Comparison of ENCODE assay signal across 8 mouse cellular contexts in genomic region chr3:90065553-90065952, GRCm38 (mm10). TPM values are rescaled to one million over a fixed set of nuclear protein-coding genes. Genes with fewer than 3 reads are reported as not detected.
A peak's percentile ranks its signal among the peaks of the same experiment; 100 is the strongest.
DNase-seq lines count a peak whose midpoint lies in the region; ATAC-seq and TF ChIP-seq lines count a peak whose summit lies in the region.

No protein-coding gene starts in this region.

- peak; percentile 67 for DNase-seq in adrenal gland, postnatal 10 days
- DNase-seq in adrenal gland, postnatal 4 days (ENCODE audit: low spot score in 2 of 2), result no peak
- peak; percentile 42 to 60 for DNase-seq in kidney, adult 8-10 months
- DNase-seq in G1E (ENCODE audit: low spot score), result no peak
- peak; percentile 56 for DNase-seq in embryo, embryonic 11 days
- DNase-seq in limb, embryonic 10.5 days (ENCODE audit: low spot score), result peak; percentile 64
- peak in 1 of 2 experiments; percentile 53 for DNase-seq in spleen, adult 2 months (ENCODE audit: low read depth in 1 of 2, low spot score in 2 of 2)

- H3K27ac ChIP-seq in kidney, embryonic 14.5 days (ENCODE audit: low read depth, low read length), result no peak overlapping the region
- no peak overlapping the region for H3K27ac ChIP-seq in limb, embryonic 10.5 days
- no peak overlapping the region for H3K27ac ChIP-seq in spleen, adult 2 months (ENCODE audit: insufficient read depth, low read length)

- H3K4me2 ChIP-seq in kidney, embryonic 14.5 days (replicated peaks; ENCODE audit: low read depth, low read length), result no peak overlapping the region

- TF ChIP-seq CTCF in G1E (IDR thresholded peaks at IDR 0.05; ENCODE audit: low read depth, low read length), result peak; percentile 94
- peak; percentile 50; the same call in 1 of the 2 replicates for TF ChIP-seq CTCF in spleen, adult 2 months (IDR thresholded peaks at IDR 0.05; ENCODE audit: extremely low read depth, insufficient read depth, insufficient read length, insufficient replicate concordance)

- no peaks in the 10 kb centered on the region for H3K9me3 ChIP-seq in kidney, embryonic 14.5 days (ENCODE audit: control insufficient read depth, low read length)
- no peaks in the 10 kb centered on the region for H3K9me3 ChIP-seq in G1E (replicated peaks)
- no peaks in the 10 kb centered on the region for H3K9me3 ChIP-seq in limb, embryonic 10.5 days (replicated peaks)

- peaks cover 21% of the 10 kb centered on the region; the same call in 1 of the 2 replicates for H3K36me3 ChIP-seq in kidney, embryonic 14.5 days (ENCODE audit: control insufficient read depth, insufficient read depth, low read length)
- peaks cover 60% of the 10 kb centered on the region for H3K36me3 ChIP-seq in G1E (replicated peaks)
- peaks cover 64% of the 10 kb centered on the region for H3K36me3 ChIP-seq in limb, embryonic 10.5 days
- H3K36me3 ChIP-seq in spleen, adult 2 months (ENCODE audit: control insufficient read depth, insufficient read depth, low read length), result peaks cover 15% of the 10 kb centered on the region

- no peak overlapping the region for H3K9ac ChIP-seq in kidney, embryonic 14.5 days (ENCODE audit: low read depth, low read length)

- no peaks in the 10 kb centered on the region for H3K4me1 ChIP-seq in kidney, embryonic 14.5 days (ENCODE audit: control insufficient read depth, insufficient read depth, low read length)
- H3K4me1 ChIP-seq in G1E (ENCODE audit: insufficient read depth, low read depth, low read length), result peaks cover 7% of the 10 kb centered on the region; the same call in 1 of the 2 replicates
- no peaks in the 10 kb centered on the region for H3K4me1 ChIP-seq in limb, embryonic 10.5 days
- no peaks in the 10 kb centered on the region for H3K4me1 ChIP-seq in spleen, adult 2 months (ENCODE audit: control insufficient read depth, insufficient read depth, insufficient read length)

- no peak for TF ChIP-seq POLR2A in spleen, adult 2 months (IDR thresholded peaks at IDR 0.05; ENCODE audit: low read depth, low read length)

- no peaks in the 10 kb centered on the region for H3K27me3 ChIP-seq in kidney, embryonic 14.5 days (ENCODE audit: control insufficient read depth, insufficient read depth, low read length)
- no peaks in the 10 kb centered on the region for H3K27me3 ChIP-seq in G1E (ENCODE audit: insufficient read depth, low read length)
- H3K27me3 ChIP-seq in limb, embryonic 10.5 days (ENCODE audit: low read depth, poor library complexity, severe bottlenecking), result no peaks in the 10 kb centered on the region
- no peaks in the 10 kb centered on the region for H3K27me3 ChIP-seq in spleen, adult 2 months (ENCODE audit: control insufficient read depth, insufficient read depth, low read length)

- no peak overlapping the region for H3K4me3 ChIP-seq in kidney, embryonic 14.5 days (ENCODE audit: low read length)
- H3K4me3 ChIP-seq in G1E (ENCODE audit: low read depth, low read length), result no peak overlapping the region
- no peak overlapping the region for H3K4me3 ChIP-seq in limb, embryonic 10.5 days
- H3K4me3 ChIP-seq in spleen, adult 2 months (ENCODE audit: extremely low read depth, insufficient read depth, insufficient read length), result no peak overlapping the region

- WGBS in kidney, embryonic 14.5 days, result 30% methylated on average over 3 of the region's 3 CpGs
- WGBS in limb, embryonic 10.5 days, result 62% methylated on average over 3 of the region's 3 CpGs
- WGBS in spleen, adult 2 months, result 51% methylated on average over 3 of the region's 3 CpGs

- no peak for ATAC-seq in kidney, embryonic 14.5 days (ENCODE audit: low FRiP score, low TSS enrichment)
- no peak for ATAC-seq in G1E (ENCODE audit: extremely low read depth, insufficient number of reproducible peaks, low FRiP score, poor library complexity, severe bottlenecking)

RNA-seq across cellular contexts. Expression of gene Tpm3, which starts 6.9 kb away (rescaled TPM):
- total RNA-seq in adrenal gland, postnatal 10 days (2021), result 100 to 1,000 TPM; 165 to 251 TPM
- total RNA-seq in adrenal gland, postnatal 4 days (2021), result 100 to 1,000 TPM; 234 to 246 TPM
- polyA plus RNA-seq in kidney, embryonic 14.5 days (2014; fragmentation: Nextera tagmentation; extraction: Ambion mirVana), result 515 and 579 TPM in 2 replicates
- total RNA-seq in G1E (2014; fragmentation: Nextera tagmentation) (161 and 215 TPM in 2 replicates), G1E (2017) (342 and 425 TPM in 2 replicates)
- polyA plus RNA-seq in G1E (2012), result 280 and 287 TPM in 2 replicates
- 634 and 641 TPM in 2 replicates for polyA plus RNA-seq in limb, embryonic 10.5 days (2016; fragmentation: Nextera tagmentation; extraction: Ambion mirVana)
- polyA plus RNA-seq in spleen, adult 2 months (2012; rRNA removed), result 127 and 141 TPM in 2 replicates

RNA-seq across cellular contexts. Expression of gene Ubap2l, which starts 13.1 kb away (rescaled TPM):
- total RNA-seq in adrenal gland, postnatal 10 days (2021), result 100 to 1,000 TPM; 152 to 166 TPM
- total RNA-seq in adrenal gland, postnatal 4 days (2021), result 100 to 1,000 TPM; 217 to 233 TPM
- 201 and 264 TPM in 2 replicates for polyA plus RNA-seq in kidney, embryonic 14.5 days (2014; fragmentation: Nextera tagmentation; extraction: Ambion mirVana)
- total RNA-seq in G1E (2014; fragmentation: Nextera tagmentation) (353 and 407 TPM in 2 replicates), G1E (2017) (150 and 193 TPM in 2 replicates)
- polyA plus RNA-seq in G1E (2012), result 145 and 160 TPM in 2 replicates
- 234 and 244 TPM in 2 replicates for polyA plus RNA-seq in limb, embryonic 10.5 days (2016; fragmentation: Nextera tagmentation; extraction: Ambion mirVana)
- 81.5 and 85.5 TPM in 2 replicates for polyA plus RNA-seq in spleen, adult 2 months (2012; rRNA removed)

RNA-seq across cellular contexts. Expression of gene 4933434E20Rik, which starts 14.1 kb away (rescaled TPM):
- total RNA-seq in adrenal gland, postnatal 10 days (2021), result 10 to 100 TPM; 64.6 to 66.5 TPM
- total RNA-seq in adrenal gland, postnatal 4 days (2021), result 10 to 100 TPM; 81.3 to 83.7 TPM
- polyA plus RNA-seq in kidney, embryonic 14.5 days (2014; fragmentation: Nextera tagmentation; extraction: Ambion mirVana), result 173 and 196 TPM in 2 replicates
- total RNA-seq in G1E (2014; fragmentation: Nextera tagmentation) (77.6 and 84.3 TPM in 2 replicates), G1E (2017) (83.1 and 96.2 TPM in 2 replicates)
- 6.8 and 22.4 TPM in 2 replicates for polyA plus RNA-seq in G1E (2012)
- 171 and 183 TPM in 2 replicates for polyA plus RNA-seq in limb, embryonic 10.5 days (2016; fragmentation: Nextera tagmentation; extraction: Ambion mirVana)
- polyA plus RNA-seq in spleen, adult 2 months (2012; rRNA removed), result 24.0 and 24.5 TPM in 2 replicates

RNA-seq across cellular contexts. Expression of gene Nup210l, which starts 38.4 kb away (rescaled TPM):
- under 1 TPM; 0.24 to 0.42 TPM for total RNA-seq in adrenal gland, postnatal 10 days (2021)
- total RNA-seq in adrenal gland, postnatal 4 days (2021), result under 1 TPM; 0.45 to 0.48 TPM
- polyA plus RNA-seq in kidney, embryonic 14.5 days (2014; fragmentation: Nextera tagmentation; extraction: Ambion mirVana), result 0.47 and 0.76 TPM in 2 replicates
- total RNA-seq in G1E (2014; fragmentation: Nextera tagmentation) (0.15 and 0.29 TPM in 2 replicates), G1E (2017) (0.12 and 0.22 TPM in 2 replicates)
- polyA plus RNA-seq in G1E (2012), result not detected in 2 replicates
- polyA plus RNA-seq in limb, embryonic 10.5 days (2016; fragmentation: Nextera tagmentation; extraction: Ambion mirVana), result 0.63 and 0.65 TPM in 2 replicates
- polyA plus RNA-seq in spleen, adult 2 months (2012; rRNA removed), result 0.53 and 0.56 TPM in 2 replicates

Comparison
In these comparisons a context has a peak if more than half of its experiments do, and no peak if none do; other contexts are left out.
1. DNase-seq: peak in adrenal gland, postnatal 10 days (single experiment), kidney, adult 8-10 months (2 of 2), embryo, embryonic 11 days (single experiment) and limb, embryonic 10.5 days (single experiment); none in adrenal gland, postnatal 4 days (0 of 2) and G1E (single experiment).